Mouse (Mus musculus) c-Kit-negative CD71-positive TER-119-positive erythroid progenitor cells, embryonic 14.5 days (primary cell): ENCODE data around the gene Ccdc191.

Experiments used
- DNase-seq: peaks from one replicate; pipeline ENCODE4 v3.0.0-alpha.2; 2013; ENCODE audit warnings: low read depth, low spot score

The Ccdc191 gene

DNA sequence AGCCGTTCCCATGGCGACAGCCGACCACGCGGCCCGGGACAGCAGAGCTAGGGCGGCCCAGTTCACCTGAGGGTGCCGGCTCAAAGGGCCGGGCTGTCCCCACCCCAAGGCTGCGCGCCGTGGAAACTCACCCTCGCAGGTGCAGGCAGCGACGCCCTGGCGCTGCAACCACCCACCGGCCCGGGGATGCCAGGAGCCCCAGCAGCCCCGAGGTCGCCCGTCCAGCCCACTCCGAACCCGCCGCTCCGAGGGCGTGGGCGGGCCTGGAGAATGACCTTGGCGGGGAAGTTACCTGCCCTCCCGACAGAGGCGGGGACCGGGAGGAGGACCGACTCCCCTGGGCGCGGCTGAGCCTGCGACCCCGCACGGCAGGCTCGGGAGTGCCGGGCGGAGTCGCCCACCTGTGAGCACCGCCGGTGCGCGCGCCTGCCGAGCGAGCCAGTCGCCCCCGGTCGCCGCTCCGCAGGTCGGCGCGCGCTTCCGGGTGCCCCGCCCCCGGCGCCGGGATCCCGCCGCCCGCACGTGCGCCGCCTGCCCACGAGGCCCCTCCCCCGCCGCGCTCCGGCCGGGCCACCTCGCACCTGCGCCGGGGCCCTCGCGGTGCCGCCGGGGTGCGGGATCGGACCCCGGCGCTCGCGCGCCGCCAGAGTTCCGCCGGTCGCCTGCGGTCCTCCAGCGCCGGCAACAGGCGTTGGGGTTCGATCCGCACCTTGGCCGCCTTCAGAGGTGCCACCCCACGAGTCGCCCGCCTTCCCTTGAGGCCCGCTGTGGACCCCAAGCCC is 89.9 kb downstream of the Ccdc191 start, which contains the start of gene Zdhhc23:
Gene Zdhhc23, minus strand, starts transcription at position 464 of the 782 bp plus-strand sequence.
- no peak for DNase-seq

DNA sequence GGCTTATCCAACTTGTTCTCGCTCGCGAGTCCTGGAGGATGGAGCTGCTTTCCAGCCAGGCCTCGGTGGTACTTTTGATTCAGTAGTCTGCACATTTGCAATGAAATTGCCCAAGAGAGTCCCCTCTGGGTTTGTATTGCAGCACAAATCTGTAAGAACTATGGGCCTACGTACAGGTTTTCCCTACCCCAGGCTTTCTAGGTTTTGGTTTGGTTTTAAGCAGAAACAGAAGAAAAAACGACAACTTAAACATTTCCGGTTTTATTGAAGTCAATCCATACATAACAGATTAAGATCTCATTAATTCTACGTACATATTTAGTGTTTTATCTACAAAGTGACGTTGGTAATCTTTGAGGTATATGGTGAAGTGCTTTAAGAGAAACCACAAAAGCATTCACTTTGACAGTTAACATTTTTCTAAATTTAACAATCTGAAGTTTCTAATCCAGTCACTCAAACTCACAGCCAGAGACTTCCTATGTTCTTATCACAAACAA is 90.6 kb downstream of the Ccdc191 start:
- DNase-seq = no peak

GRCm38 (mm10) chr16:43986299-43986698 is 96.7 kb downstream of the Ccdc191 start:
- DNase-seq = no peak

DNA sequence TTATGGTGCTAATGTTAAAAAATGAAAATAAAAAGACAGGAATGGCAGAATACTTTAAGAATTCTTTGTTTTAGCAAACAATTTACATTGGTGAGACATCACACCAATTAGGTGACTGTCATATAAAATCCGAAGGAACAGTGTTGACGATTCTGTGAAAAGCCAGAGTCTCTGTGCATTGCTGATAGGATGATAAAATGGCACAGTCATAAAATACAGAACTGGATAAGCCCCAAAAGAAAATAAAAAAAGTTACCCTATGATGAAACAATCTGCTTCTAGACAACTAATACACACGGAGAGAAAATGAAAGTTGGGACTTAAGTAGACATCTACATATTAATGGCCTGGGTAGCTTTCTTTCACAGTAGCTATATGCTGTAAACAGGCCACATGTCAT is 105.0 kb downstream of the Ccdc191 start:
- DNase-seq = no peak

DNA sequence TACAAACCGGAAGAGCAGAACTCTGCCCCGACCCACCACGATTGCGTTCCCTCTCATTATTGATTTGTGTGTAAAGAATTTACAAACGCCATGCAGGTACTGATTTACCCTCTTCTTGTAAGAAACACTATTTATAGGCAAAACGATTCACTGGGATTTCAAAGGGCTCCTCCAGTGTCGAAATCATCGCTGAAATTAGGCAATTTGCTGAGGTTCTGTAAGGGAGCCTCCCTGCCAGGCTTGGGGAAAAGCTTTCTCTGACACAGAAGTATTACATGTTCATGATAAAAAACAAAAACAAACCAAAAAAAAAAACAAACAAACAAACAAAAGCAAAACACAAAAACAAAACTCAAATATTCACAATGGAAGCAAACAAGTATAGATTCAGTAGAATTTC is 109.5 kb downstream of the Ccdc191 start:
- no peak for DNase-seq

- DNase-seq = no peak
Measured at GRCm38 (mm10) chr16:43999541-43999940, 109.9 kb downstream of the Ccdc191 start.

DNA sequence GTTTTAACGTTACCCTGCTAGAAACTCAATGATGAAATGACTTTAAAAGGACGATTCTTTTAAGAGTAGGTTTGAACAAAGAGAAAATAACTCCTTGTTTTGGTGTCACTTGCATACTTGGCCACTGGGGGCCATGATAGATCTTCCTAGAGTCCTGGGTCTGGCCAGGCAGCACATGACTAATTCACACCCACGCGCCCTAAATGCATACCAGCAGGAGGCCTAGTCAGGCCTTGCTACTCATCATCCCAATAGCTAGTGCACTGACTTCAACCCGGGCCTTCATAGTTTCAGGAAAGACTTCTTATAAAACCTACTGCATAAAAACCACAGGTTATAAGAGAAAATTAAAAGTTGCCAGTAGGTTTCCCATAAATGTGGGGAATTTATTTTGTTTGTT is 112.5 kb downstream of the Ccdc191 start:
- no peak for DNase-seq

- DNase-seq = no peak
Measured at GRCm38 (mm10) chr16:44011010-44011409, 121.4 kb downstream of the Ccdc191 start.
